Mouse (Mus musculus): ENCODE data around the gene Dlgap4. TPM values are rescaled to one million over a fixed set of nuclear protein-coding genes. Genes with fewer than 3 reads are reported as not detected.

The Dlgap4 gene
- polyA plus RNA-seq, 2 experiments: 94.1 to 100 TPM

- DNase-seq (ENCODE audit: low spot score) (no peak), ATAC-seq (ENCODE audit: low FRiP score, low read depth) (no peak)
- H3K9ac ChIP-seq (ENCODE audit: low read depth, low read length, severe bottlenecking): no peak overlapping the region
- H3K9me3 ChIP-seq (ENCODE audit: control insufficient read depth, low read length): no peaks in the 10 kb centered on the region
- no peak overlapping the region for H3K4me3 ChIP-seq (replicated peaks; ENCODE audit: low read length)
- H3K27ac ChIP-seq (replicated peaks; ENCODE audit: low read depth, low read length): no peak overlapping the region
- 88% methylated on average over 8 of the region's 8 CpGs for WGBS
- H3K27me3 ChIP-seq (ENCODE audit: control insufficient read depth, insufficient read depth, low read length): no peaks in the 10 kb centered on the region
- H3K4me2 ChIP-seq (replicated peaks; ENCODE audit: low read depth, low read length, severe bottlenecking): no peak overlapping the region
- TF ChIP-seq POLR2A (IDR thresholded peaks at IDR 0.05; ENCODE audit: borderline replicate concordance, extremely low read depth, insufficient read depth, insufficient read length): no peak
- H3K36me3 ChIP-seq (ENCODE audit: control insufficient read depth, insufficient read depth, low read length): no peaks in the 10 kb centered on the region
- no peaks in the 10 kb centered on the region for H3K4me1 ChIP-seq (ENCODE audit: control insufficient read depth, insufficient read depth, low read length)
These were observed 44.0 kb downstream of the Dlgap4 start for GRCm38 (mm10) chr2:156657522-156657921.

- H3K36me3 ChIP-seq (ENCODE audit: control insufficient read depth, insufficient read depth, low read length): no peaks in the 10 kb centered on the region
- no peak for TF ChIP-seq POLR2A (IDR thresholded peaks at IDR 0.05; ENCODE audit: borderline replicate concordance, extremely low read depth, insufficient read depth, insufficient read length)
- no peak overlapping the region for H3K9ac ChIP-seq (ENCODE audit: low read depth, low read length, severe bottlenecking)
- 87% methylated on average over 10 of the region's 10 CpGs for WGBS
- H3K27ac ChIP-seq (replicated peaks; ENCODE audit: low read depth, low read length): no peak overlapping the region
- no peaks in the 10 kb centered on the region for H3K9me3 ChIP-seq (ENCODE audit: control insufficient read depth, low read length)
- H3K4me3 ChIP-seq (replicated peaks; ENCODE audit: low read length): no peak overlapping the region
- H3K27me3 ChIP-seq (ENCODE audit: control insufficient read depth, insufficient read depth, low read length): no peaks in the 10 kb centered on the region
- DNase-seq (ENCODE audit: low spot score) (no peak), ATAC-seq (ENCODE audit: low FRiP score, low read depth) (no peak)
- no peak overlapping the region for H3K4me2 ChIP-seq (replicated peaks; ENCODE audit: low read depth, low read length, severe bottlenecking)
- H3K4me1 ChIP-seq (ENCODE audit: control insufficient read depth, insufficient read depth, low read length): no peaks in the 10 kb centered on the region
These were observed 44.7 kb downstream of the Dlgap4 start for GRCm38 (mm10) chr2:156658221-156658620.

- WGBS: 63% methylated on average over 7 of the region's 7 CpGs
These were observed 45.2 kb downstream of the Dlgap4 start for GRCm38 (mm10) chr2:156658751-156659150.

GRCm38 (mm10) chr2:156659981-156660380 lies 46.5 kb downstream of the Dlgap4 start:
- no peak for TF ChIP-seq POLR2A (IDR thresholded peaks at IDR 0.05; ENCODE audit: borderline replicate concordance, extremely low read depth, insufficient read depth, insufficient read length)
- 76% methylated on average over 6 of the region's 6 CpGs for WGBS
- no peak for ATAC-seq (ENCODE audit: low FRiP score, low read depth)

More at GRCm38 (mm10) chr2:156658751-156659150, 45.2 kb downstream of the Dlgap4 start:
- ATAC-seq (ENCODE audit: low FRiP score, low read depth) (no peak), DNase-seq (ENCODE audit: low spot score) (no peak)
- TF ChIP-seq POLR2A (IDR thresholded peaks at IDR 0.05; ENCODE audit: borderline replicate concordance, extremely low read depth, insufficient read depth, insufficient read length): no peak
- no peaks in the 10 kb centered on the region for H3K27me3 ChIP-seq (ENCODE audit: control insufficient read depth, insufficient read depth, low read length)
- no peaks in the 10 kb centered on the region for H3K4me1 ChIP-seq (ENCODE audit: control insufficient read depth, insufficient read depth, low read length)
- H3K36me3 ChIP-seq (ENCODE audit: control insufficient read depth, insufficient read depth, low read length): no peaks in the 10 kb centered on the region
- H3K4me2 ChIP-seq (replicated peaks; ENCODE audit: low read depth, low read length, severe bottlenecking): no peak overlapping the region
- H3K9me3 ChIP-seq (ENCODE audit: control insufficient read depth, low read length): no peaks in the 10 kb centered on the region
- no peak overlapping the region for H3K9ac ChIP-seq (ENCODE audit: low read depth, low read length, severe bottlenecking)
- no peak overlapping the region for H3K27ac ChIP-seq (replicated peaks; ENCODE audit: low read depth, low read length)
- no peak overlapping the region for H3K4me3 ChIP-seq (replicated peaks; ENCODE audit: low read length)

GRCm38 (mm10) chr2:156663162-156663561 lies 49.7 kb downstream of the Dlgap4 start:
- no peak overlapping the region for H3K4me3 ChIP-seq (replicated peaks; ENCODE audit: low read length)
- no peak for TF ChIP-seq POLR2A (IDR thresholded peaks at IDR 0.05; ENCODE audit: borderline replicate concordance, extremely low read depth, insufficient read depth, insufficient read length)
- H3K27me3 ChIP-seq (ENCODE audit: control insufficient read depth, insufficient read depth, low read length): no peaks in the 10 kb centered on the region
- H3K36me3 ChIP-seq (ENCODE audit: control insufficient read depth, insufficient read depth, low read length): no peaks in the 10 kb centered on the region
- 77% methylated on average over 10 of the region's 10 CpGs for WGBS
- H3K9me3 ChIP-seq (ENCODE audit: control insufficient read depth, low read length): no peaks in the 10 kb centered on the region
- no peak overlapping the region for H3K27ac ChIP-seq (replicated peaks; ENCODE audit: low read depth, low read length)
- no peak for ATAC-seq (ENCODE audit: low FRiP score, low read depth)
- DNase-seq (ENCODE audit: low spot score): no peak
- no peaks in the 10 kb centered on the region for H3K4me1 ChIP-seq (ENCODE audit: control insufficient read depth, insufficient read depth, low read length)
- H3K4me2 ChIP-seq (replicated peaks; ENCODE audit: low read depth, low read length, severe bottlenecking): no peak overlapping the region
- no peak overlapping the region for H3K9ac ChIP-seq (ENCODE audit: low read depth, low read length, severe bottlenecking)

More at GRCm38 (mm10) chr2:156659981-156660380, 46.5 kb downstream of the Dlgap4 start:
- Histone ChIP-seq H3K36me3 (ENCODE audit: control insufficient read depth, insufficient read depth, low read length) (no peaks in the 10 kb centered on the region), H3K4me2 (replicated peaks; ENCODE audit: low read depth, low read length, severe bottlenecking) (no peak overlapping the region), H3K27ac (replicated peaks; ENCODE audit: low read depth, low read length) (no peak overlapping the region), H3K4me3 (replicated peaks; ENCODE audit: low read length) (no peak overlapping the region), H3K27me3 (ENCODE audit: control insufficient read depth, insufficient read depth, low read length) (no peaks in the 10 kb centered on the region), H3K9me3 (ENCODE audit: control insufficient read depth, low read length) (no peaks in the 10 kb centered on the region), H3K4me1 (ENCODE audit: control insufficient read depth, insufficient read depth, low read length) (no peaks in the 10 kb centered on the region), H3K9ac (ENCODE audit: low read depth, low read length, severe bottlenecking) (no peak overlapping the region)
- no peak for DNase-seq (ENCODE audit: low spot score)

GRCm38 (mm10) chr2:156664407-156664806 lies 50.9 kb downstream of the Dlgap4 start:
- H3K4me3 ChIP-seq (replicated peaks; ENCODE audit: low read length): no peak overlapping the region
- no peak overlapping the region for H3K9ac ChIP-seq (ENCODE audit: low read depth, low read length, severe bottlenecking)
- no peaks in the 10 kb centered on the region for H3K4me1 ChIP-seq (ENCODE audit: control insufficient read depth, insufficient read depth, low read length)
- no peak for TF ChIP-seq POLR2A (IDR thresholded peaks at IDR 0.05; ENCODE audit: borderline replicate concordance, extremely low read depth, insufficient read depth, insufficient read length)
- no peak for ATAC-seq (ENCODE audit: low FRiP score, low read depth)
- no peaks in the 10 kb centered on the region for H3K27me3 ChIP-seq (ENCODE audit: control insufficient read depth, insufficient read depth, low read length)
- no peaks in the 10 kb centered on the region for H3K36me3 ChIP-seq (ENCODE audit: control insufficient read depth, insufficient read depth, low read length)
- H3K4me2 ChIP-seq (replicated peaks; ENCODE audit: low read depth, low read length, severe bottlenecking): no peak overlapping the region
- 17% methylated on average over 5 of the region's 5 CpGs for WGBS
- DNase-seq (ENCODE audit: low spot score): no peak
- H3K27ac ChIP-seq (replicated peaks; ENCODE audit: low read depth, low read length): no peak overlapping the region
- no peaks in the 10 kb centered on the region for H3K9me3 ChIP-seq (ENCODE audit: control insufficient read depth, low read length)

All from limb, embryonic 14.5 days (tissue).